Mouse (Mus musculus) midbrain, embryonic 12.5 days (tissue): Measurements from ENCODE around the gene Syt8. TPM values are rescaled to one million over a fixed set of nuclear protein-coding genes. Genes with fewer than 3 reads are reported as not detected.
A peak's percentile ranks its signal among the peaks of the same experiment; 100 is the strongest.

ENCODE experiments used
- ATAC-seq: fragments of 200-750 bp; cut with Nextera tagmentation; 2 replicates; pipeline ENCODE4 v1.8.0; 2017; ENCODE audit warnings: low read depth, moderate TSS enrichment, moderate library complexity; ENCODE audit not compliant: low FRiP score
- H3K27ac ChIP-seq: fragments of 300-500 bp; sonication (generic); replicated peaks from 2 replicates; pipeline ENCODE4 v1.5.1; 2016; ENCODE audit warnings: mild to moderate bottlenecking
- H3K27me3 ChIP-seq: fragments of 300-500 bp; sonication (generic); 2 replicates; pipeline ENCODE4 v1.6.1; 2016; ENCODE audit warnings: mild to moderate bottlenecking
- H3K36me3 ChIP-seq: fragments of 300-500 bp; sonication (generic); 2 replicates; pipeline ENCODE4 v1.6.1; 2016
- H3K4me1 ChIP-seq: fragments of 300-500 bp; sonication (generic); 2 replicates; pipeline ENCODE4 v1.6.1; 2016
- H3K4me2 ChIP-seq: fragments of 300-500 bp; sonication (generic); replicated peaks from 2 replicates; pipeline ENCODE4 v1.6.1; 2016; ENCODE audit warnings: mild to moderate bottlenecking, moderate library complexity
- H3K4me3 ChIP-seq: fragments of 300-500 bp; sonication (generic); 2 replicates; pipeline ENCODE4 v1.5.1; 2016; ENCODE audit warnings: mild to moderate bottlenecking
- H3K9ac ChIP-seq: fragments of 300-500 bp; sonication (generic); replicated peaks from 2 replicates; pipeline ENCODE4 v1.6.1; 2016; ENCODE audit warnings: mild to moderate bottlenecking, moderate library complexity
- H3K9me3 ChIP-seq: fragments of 300-500 bp; sonication (generic); 2 replicates; pipeline ENCODE4 v1.6.1; 2016; ENCODE audit warnings: mild to moderate bottlenecking
- WGBS: fragments of 180-500 bp; shearing (Covaris S2); methylation state at CpG from one replicate; pipeline ENCODE4 v1.1.7; 2016; 5-methylcytosine and 5-hydroxymethylcytosine counted together
- polyA plus RNA-seq: library from polyadenylated mRNA; unstranded; fragments of >200 nt; fragmentation: Nextera tagmentation; extraction: Ambion mirVana; gene quantifications from 2 replicates; pipeline ENCODE4 v1.2.1, GENCODE M21; 2016

The Syt8 gene
- polyA plus RNA-seq, result 0.56 TPM in 1 of 2 replicates, not detected in the other

GRCm38 (mm10) chr7:142434137-142434865, at the start of gene Syt8:
TSS of gene Syt8 (plus strand) at chr7:142434850.
- Histone ChIP-seq H3K27me3 (peaks cover 9% of the 10 kb centered on the region), H3K4me1 (peaks cover 10% of the 10 kb centered on the region), H3K36me3 (no peaks in the 10 kb centered on the region), H3K27ac (no peak within 1 kb of the TSS), H3K9me3 (no peaks in the 10 kb centered on the region), H3K9ac (no peak within 1 kb of the TSS), H3K4me2 (no peak within 1 kb of the TSS), H3K4me3 (no peak within 1 kb of the TSS)
- ATAC-seq, result no peak
- 88% methylated on average over 10 of the region's 10 CpGs for WGBS

GRCm38 (mm10) chr7:142385742-142386403, 48.8 kb upstream of the Syt8 start:
- Histone ChIP-seq H3K4me3 (peak overlapping the region; percentile 80; the same call in 1 of the 2 replicates), H3K9ac (no peak overlapping the region), H3K27ac (no peak overlapping the region), H3K27me3 (peaks cover 7% of the 10 kb centered on the region), H3K36me3 (peaks cover 50% of the 10 kb centered on the region), H3K4me2 (peak overlapping the region; percentile 71), H3K4me1 (peaks cover 13% of the 10 kb centered on the region), H3K9me3 (no peaks in the 10 kb centered on the region)
- no peak for ATAC-seq
- WGBS, result 95% methylated on average over 3 of the region's 3 CpGs

- H3K4me3 ChIP-seq, result peak overlapping the region; percentile 80
- 0 out of 2 replicates have a peak, but pooled peaks have one; percentile 13 for ATAC-seq
- H3K9me3 ChIP-seq, result no peaks in the 10 kb centered on the region
- WGBS, result 67% methylated on average over 6 of the region's 6 CpGs
- H3K4me2 ChIP-seq, result peak overlapping the region; percentile 71
- no peak overlapping the region for H3K27ac ChIP-seq
- peaks cover 13% of the 10 kb centered on the region for H3K4me1 ChIP-seq
- peaks cover 7% of the 10 kb centered on the region for H3K27me3 ChIP-seq
- peaks cover 42% of the 10 kb centered on the region for H3K36me3 ChIP-seq
- peak overlapping the region; percentile 85 for H3K9ac ChIP-seq
Measured at GRCm38 (mm10) chr7:142386621-142387201, 47.9 kb upstream of the Syt8 start.

- WGBS, result under 1% methylated on average over 55 of the region's 55 CpGs
- ATAC-seq, result peak; percentile 96
- peaks cover 13% of the 10 kb centered on the region for H3K4me1 ChIP-seq
- H3K4me3 ChIP-seq, result peak within 1 kb of the TSS; percentile 80
- H3K4me2 ChIP-seq, result peak within 1 kb of the TSS; percentile 71
- no peaks in the 10 kb centered on the region for H3K9me3 ChIP-seq
- peaks cover 7% of the 10 kb centered on the region for H3K27me3 ChIP-seq
- peak within 1 kb of the TSS; percentile 85 for H3K9ac ChIP-seq
- peaks cover 33% of the 10 kb centered on the region for H3K36me3 ChIP-seq
- H3K27ac ChIP-seq, result peak within 1 kb of the TSS; percentile 63
Measured at GRCm38 (mm10) chr7:142387419-142388148, 47.1 kb upstream of the Syt8 start, which contains the start of gene Ctsd. TSS of gene Ctsd (minus strand) at chr7:142388038.

- Histone ChIP-seq H3K9ac (0 out of 2 replicates have a peak overlapping the region, but pooled peaks have one; percentile 6), H3K27ac (peak overlapping the region; percentile 30; the same call in 1 of the 2 replicates)
- peak; percentile 43; the same call in 1 of the 2 replicates for ATAC-seq
Measured at GRCm38 (mm10) chr7:142388198-142388597, 46.5 kb upstream of the Syt8 start.

GRCm38 (mm10) chr7:142388740-142389139, 45.9 kb upstream of the Syt8 start:
- Histone ChIP-seq H3K27me3 (peaks cover 7% of the 10 kb centered on the region), H3K36me3 (peaks cover 21% of the 10 kb centered on the region)
- WGBS, result 91% methylated on average over 2 of the region's 2 CpGs

More at GRCm38 (mm10) chr7:142388198-142388597, 46.5 kb upstream of the Syt8 start:
- WGBS, result 96% methylated on average over 1 of the region's 1 CpGs
- peak overlapping the region; percentile 80 for H3K4me3 ChIP-seq
- no peaks in the 10 kb centered on the region for H3K9me3 ChIP-seq
- H3K36me3 ChIP-seq, result peaks cover 27% of the 10 kb centered on the region
- H3K4me2 ChIP-seq, result peak overlapping the region; percentile 71
- H3K27me3 ChIP-seq, result peaks cover 7% of the 10 kb centered on the region
- H3K4me1 ChIP-seq, result peaks cover 13% of the 10 kb centered on the region

GRCm38 (mm10) chr7:142389961-142390650, 44.5 kb upstream of the Syt8 start:
- Histone ChIP-seq H3K27ac (no peak overlapping the region), H3K4me1 (peaks cover 13% of the 10 kb centered on the region), H3K9ac (no peak overlapping the region), H3K27me3 (peaks cover 7% of the 10 kb centered on the region), H3K4me3 (no peak overlapping the region), H3K36me3 (peaks cover 8% of the 10 kb centered on the region), H3K9me3 (no peaks in the 10 kb centered on the region), H3K4me2 (no peak overlapping the region)
- WGBS, result 92% methylated on average over 3 of the region's 3 CpGs
- no peak for ATAC-seq

More at GRCm38 (mm10) chr7:142388740-142389139, 45.9 kb upstream of the Syt8 start:
- Histone ChIP-seq H3K4me3 (no peak overlapping the region), H3K9ac (no peak overlapping the region), H3K4me1 (peaks cover 13% of the 10 kb centered on the region), H3K4me2 (no peak overlapping the region), H3K27ac (no peak overlapping the region), H3K9me3 (no peaks in the 10 kb centered on the region)
- no peak for ATAC-seq

- no peaks in the 10 kb centered on the region for H3K36me3 ChIP-seq
- peaks cover 11% of the 10 kb centered on the region for H3K4me1 ChIP-seq
- ATAC-seq, result no peak
- no peak overlapping the region for H3K9ac ChIP-seq
- no peak overlapping the region for H3K27ac ChIP-seq
- no peak overlapping the region for H3K4me2 ChIP-seq
- peaks cover 7% of the 10 kb centered on the region for H3K27me3 ChIP-seq
- WGBS, result 88% methylated on average over 3 of the region's 3 CpGs
- no peaks in the 10 kb centered on the region for H3K9me3 ChIP-seq
- no peak overlapping the region for H3K4me3 ChIP-seq
Measured at GRCm38 (mm10) chr7:142391108-142391507, 43.5 kb upstream of the Syt8 start.

GRCm38 (mm10) chr7:142391609-142392008, 43.0 kb upstream of the Syt8 start:
- no peak for ATAC-seq
- Histone ChIP-seq H3K36me3 (no peaks in the 10 kb centered on the region), H3K27me3 (peaks cover 7% of the 10 kb centered on the region), H3K4me3 (no peak overlapping the region), H3K27ac (no peak overlapping the region), H3K9me3 (no peaks in the 10 kb centered on the region), H3K9ac (no peak overlapping the region), H3K4me1 (peaks cover 6% of the 10 kb centered on the region), H3K4me2 (no peak overlapping the region)
- 66% methylated on average over 4 of the region's 4 CpGs for WGBS

- Histone ChIP-seq H3K27ac (no peak overlapping the region), H3K4me3 (no peak overlapping the region), H3K27me3 (peaks cover 9% of the 10 kb centered on the region), H3K9me3 (no peaks in the 10 kb centered on the region), H3K4me2 (no peak overlapping the region), H3K9ac (no peak overlapping the region), H3K4me1 (no peaks in the 10 kb centered on the region), H3K36me3 (no peaks in the 10 kb centered on the region)
- ATAC-seq, result no peak
- WGBS, result 29% methylated on average over 4 of the region's 4 CpGs
Measured at GRCm38 (mm10) chr7:142393191-142393590, 41.5 kb upstream of the Syt8 start.
